Mouse (Mus musculus) brain, embryonic 14.5 days (tissue): Measurements from ENCODE around the gene Hspa1l.

Source experiments
- CTCF ChIP-seq: fragments of 200-500 bp; IDR thresholded peaks from 2 replicates; pipeline ENCODE4 v1.5.1; 2012; ENCODE audit warnings: inconsistent platforms, mild to moderate bottlenecking, moderate library complexity, borderline replicate concordance; ENCODE audit not compliant: insufficient read depth, insufficient read length; ENCODE audit errors: extremely low read depth
- POLR2A ChIP-seq: fragments of 200-500 bp; IDR thresholded peaks from 2 replicates; pipeline ENCODE4 v1.6.1; 2012; ENCODE audit warnings: mild to moderate bottlenecking, inconsistent platforms, borderline replicate concordance; ENCODE audit not compliant: poor library complexity, insufficient read depth, insufficient read length, severe bottlenecking; ENCODE audit errors: extremely low read depth

DNA sequence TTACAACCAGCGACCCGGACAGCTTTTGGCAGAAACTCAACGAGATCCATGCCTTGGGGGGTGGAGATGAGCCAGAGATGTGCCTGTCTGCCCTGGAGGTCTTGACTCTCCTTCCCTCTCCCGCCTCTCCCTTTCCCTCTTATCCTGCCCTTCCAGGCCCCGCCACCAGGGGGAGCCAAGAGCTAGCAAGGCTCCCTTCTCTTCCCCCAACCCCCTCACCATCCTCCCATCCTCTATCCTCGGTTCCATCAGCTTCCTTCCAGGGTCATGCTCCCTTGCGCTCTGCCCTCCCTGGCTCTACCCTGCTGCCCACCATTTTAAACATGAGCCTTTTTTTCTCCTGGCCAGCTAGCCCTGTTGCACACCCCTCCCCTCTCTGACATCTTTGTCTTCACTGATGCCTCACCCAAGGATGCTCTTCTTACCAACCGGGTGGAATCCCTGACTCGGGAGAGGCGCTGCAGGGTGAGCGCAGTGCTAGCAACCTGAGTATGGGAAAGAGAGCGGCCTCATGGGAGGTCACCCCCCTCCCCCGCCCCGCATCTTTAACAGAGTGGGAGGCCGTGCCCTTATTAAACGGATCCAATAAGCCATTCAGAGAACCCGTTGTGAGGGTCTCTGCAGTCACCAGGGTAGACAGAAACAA, 48.8 kb downstream of the Hspa1l start:
- peak; percentile 97 for TF ChIP-seq CTCF
- TF ChIP-seq POLR2A = no peak
